Mouse (Mus musculus) megakaryocyte, embryonic 14.5 days (primary cell): ENCODE data around the gene Olfr1375.

Experiments used
- FLI1 ChIP-seq: IDR thresholded peaks from 2 replicates; pipeline ENCODE4 v1.6.1; 2012; ENCODE audit warnings: low read length, inconsistent platforms, mixed read lengths
- GATA1 ChIP-seq: IDR thresholded peaks from 3 replicates; pipeline ENCODE4 v1.6.1; 2012; ENCODE audit warnings: mixed read lengths, low read length, inconsistent platforms, borderline replicate concordance

DNA sequence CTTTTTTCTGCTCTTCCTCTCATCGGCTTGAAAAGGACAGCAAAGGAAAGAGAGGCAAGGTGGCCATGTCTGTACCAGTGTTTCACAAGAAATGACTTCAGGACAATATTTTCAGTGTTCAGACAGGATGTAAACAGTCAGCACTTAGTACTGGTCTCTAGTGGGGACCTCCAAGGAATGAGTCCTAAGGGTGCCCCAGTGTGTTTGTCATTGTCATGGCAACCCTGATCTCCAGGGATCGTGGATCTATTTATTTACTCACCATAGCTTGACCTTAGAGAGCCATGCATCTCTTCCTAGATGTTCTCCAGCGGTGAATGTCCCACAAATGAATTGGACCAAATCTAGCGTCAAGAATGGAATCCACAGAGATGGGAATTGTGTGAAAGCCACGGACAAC is 44.6 kb upstream of the Olfr1375 start, which contains the start of gene Olfr51:
- no peak for TF ChIP-seq FLI1
- no peak for TF ChIP-seq GATA1
